8 mouse cellular contexts compared by ENCODE assay signal in the genomic region with DNA sequence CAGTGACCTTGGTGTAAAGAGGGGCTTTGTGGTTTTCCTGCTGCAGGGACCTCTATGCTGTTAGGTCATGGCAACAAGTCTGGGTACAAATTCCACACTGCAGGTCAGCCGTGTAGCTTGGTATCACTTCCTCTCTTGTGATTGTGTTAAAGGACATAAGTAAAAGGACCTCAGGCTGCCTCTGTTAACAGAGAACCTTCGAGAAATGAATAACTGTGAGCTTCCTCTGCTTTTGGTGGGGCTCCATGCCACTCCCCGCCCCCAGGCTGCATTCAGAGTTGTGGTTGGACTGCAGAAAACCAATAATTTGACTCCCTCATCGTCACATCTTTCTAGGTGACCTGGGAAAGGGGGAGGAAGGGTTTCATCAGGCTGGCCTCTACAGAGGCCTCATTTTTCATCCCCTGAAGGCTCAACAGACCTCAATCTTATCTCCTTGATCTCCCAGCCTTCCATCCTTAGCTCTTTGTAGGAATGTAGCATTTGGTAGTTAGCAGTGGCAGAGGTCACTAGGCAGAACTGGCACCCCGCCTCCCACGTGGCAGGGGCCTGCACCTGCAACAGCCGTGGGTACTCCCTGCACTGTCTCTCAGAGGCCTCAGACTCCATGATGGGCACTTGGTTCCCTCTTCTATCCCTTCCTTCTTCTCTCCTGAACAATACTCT. TPM values are rescaled to one million over a fixed set of nuclear protein-coding genes. Genes with fewer than 3 reads are reported as not detected.
DNase-seq lines count a peak whose midpoint lies in the region; ATAC-seq lines count a peak whose summit lies in the region.

No protein-coding gene starts in this region.

- no peaks in the 10 kb centered on the region; the same call in 1 of the 2 replicates for H3K36me3 ChIP-seq in midbrain, embryonic 11.5 days (ENCODE audit: control insufficient read depth, insufficient read depth, low read length)

- no peak overlapping the region for H3K9ac ChIP-seq in midbrain, embryonic 11.5 days (ENCODE audit: low read length)

- H3K9me3 ChIP-seq in midbrain, embryonic 11.5 days (ENCODE audit: control insufficient read depth, low read length) = no peaks in the 10 kb centered on the region

- no peak overlapping the region for H3K27ac ChIP-seq in midbrain, embryonic 11.5 days (ENCODE audit: low read depth, low read length)

- peak; percentile 8 for DNase-seq in thymus, postnatal 25 days
- no peak for DNase-seq in thymus, adult 18-20 months
- peak; percentile 36 to 65 for DNase-seq in kidney, postnatal 4 days
- DNase-seq in midbrain, embryonic 11.5 days (ENCODE audit: low spot score, missing footprints) = no peak
- no peak for DNase-seq in urinary bladder, postnatal 10 days (ENCODE audit: low spot score)
- DNase-seq in layer of hippocampus, postnatal 10 days (ENCODE audit: low spot score in 2 of 2) = no peak
- DNase-seq in frontal cortex, postnatal 14 days (ENCODE audit: low spot score in 2 of 2) = no peak

- 86% methylated on average over 7 of the region's 7 CpGs for WGBS in midbrain, embryonic 11.5 days

- peak; percentile 57 for ATAC-seq in granulocyte monocyte progenitor cell, adult 5-6 weeks (replicated peaks; ENCODE audit: poor library complexity, severe bottlenecking)
- ATAC-seq in midbrain, embryonic 11.5 days (ENCODE audit: low FRiP score) = no peak

- H3K4me1 ChIP-seq in midbrain, embryonic 11.5 days (ENCODE audit: control insufficient read depth, insufficient read depth, low read length) = peaks cover 10% of the 10 kb centered on the region

- 0 out of 2 replicates have a peak overlapping the region, but pooled peaks have one; percentile 58 for H3K4me3 ChIP-seq in midbrain, embryonic 11.5 days (ENCODE audit: low read depth, low read length)

- H3K4me2 ChIP-seq in midbrain, embryonic 11.5 days = peak overlapping the region; percentile 77

- no peaks in the 10 kb centered on the region for H3K27me3 ChIP-seq in midbrain, embryonic 11.5 days (ENCODE audit: control insufficient read depth, insufficient read depth, low read length)

RNA-seq across cellular contexts. Expression of gene Mavs, which starts 1.2 kb away (rescaled TPM):
- total RNA-seq in granulocyte monocyte progenitor cell, adult 5-6 weeks (2014; fragmentation: Nextera tagmentation) = 26.2 and 26.6 TPM in 2 replicates
- total RNA-seq in granulocyte monocyte progenitor cell, adult 5-6 weeks (2017) = 11.3 and 11.8 TPM in 2 replicates
- polyA plus RNA-seq in midbrain, embryonic 11.5 days (2014; fragmentation: Nextera tagmentation; extraction: Ambion mirVana) = 11.0 and 13.3 TPM in 2 replicates
- 1 to 10 TPM; 6.8 to 7.4 TPM for total RNA-seq in layer of hippocampus, postnatal 10 days (2021)

RNA-seq across cellular contexts. Expression of gene Pank2, which starts 27.2 kb away (rescaled TPM):
- total RNA-seq in granulocyte monocyte progenitor cell, adult 5-6 weeks (2014; fragmentation: Nextera tagmentation) = 34.6 and 48.4 TPM in 2 replicates
- total RNA-seq in granulocyte monocyte progenitor cell, adult 5-6 weeks (2017) = 39.3 and 41.8 TPM in 2 replicates
- polyA plus RNA-seq in midbrain, embryonic 11.5 days (2014; fragmentation: Nextera tagmentation; extraction: Ambion mirVana) = 61.1 and 70.3 TPM in 2 replicates
- 10 to 100 TPM; 64.8 to 69.1 TPM for total RNA-seq in layer of hippocampus, postnatal 10 days (2021)

RNA-seq across cellular contexts. Expression of gene Ap5s1, which starts 28.2 kb away (rescaled TPM):
- 5.7 and 5.9 TPM in 2 replicates for total RNA-seq in granulocyte monocyte progenitor cell, adult 5-6 weeks (2014; fragmentation: Nextera tagmentation)
- 1.0 and 1.5 TPM in 2 replicates for total RNA-seq in granulocyte monocyte progenitor cell, adult 5-6 weeks (2017)
- 26.6 and 29.4 TPM in 2 replicates for polyA plus RNA-seq in midbrain, embryonic 11.5 days (2014; fragmentation: Nextera tagmentation; extraction: Ambion mirVana)
- 10 to 100 TPM; 21.0 to 22.4 TPM for total RNA-seq in layer of hippocampus, postnatal 10 days (2021)

RNA-seq across cellular contexts. Expression of gene Spef1, which starts 48.0 kb away (rescaled TPM):
- total RNA-seq in granulocyte monocyte progenitor cell, adult 5-6 weeks (2014; fragmentation: Nextera tagmentation) = 2.0 and 2.7 TPM in 2 replicates
- 1.2 and 1.9 TPM in 2 replicates for total RNA-seq in granulocyte monocyte progenitor cell, adult 5-6 weeks (2017)
- 6.3 and 7.1 TPM in 2 replicates for polyA plus RNA-seq in midbrain, embryonic 11.5 days (2014; fragmentation: Nextera tagmentation; extraction: Ambion mirVana)
- 10 to 100 TPM; 21.9 to 22.7 TPM for total RNA-seq in layer of hippocampus, postnatal 10 days (2021)

RNA-seq across cellular contexts. Expression of gene Cdc25b, which starts 48.4 kb away (rescaled TPM):
- 4.9 and 5.8 TPM in 2 replicates for total RNA-seq in granulocyte monocyte progenitor cell, adult 5-6 weeks (2014; fragmentation: Nextera tagmentation)
- total RNA-seq in granulocyte monocyte progenitor cell, adult 5-6 weeks (2017) = 6.7 and 6.8 TPM in 2 replicates
- polyA plus RNA-seq in midbrain, embryonic 11.5 days (2014; fragmentation: Nextera tagmentation; extraction: Ambion mirVana) = 122 and 130 TPM in 2 replicates
- total RNA-seq in layer of hippocampus, postnatal 10 days (2021) = 10 to 100 TPM; 19.7 to 27.0 TPM

Comparison
In these comparisons a context has a peak if more than half of its experiments do, and no peak if none do; other contexts are left out.
1. DNase-seq: peak in thymus, postnatal 25 days (single experiment) and kidney, postnatal 4 days (2 of 2); none in thymus, adult 18-20 months (0 of 2), midbrain, embryonic 11.5 days (single experiment), urinary bladder, postnatal 10 days (single experiment), layer of hippocampus, postnatal 10 days (0 of 2) and frontal cortex, postnatal 14 days (0 of 2).